Mouse (Mus musculus): Measurements from ENCODE around the gene Zc3h8. TPM values are rescaled to one million over a fixed set of nuclear protein-coding genes. Genes with fewer than 3 reads are reported as not detected.
A peak's percentile ranks its signal among the peaks of the same experiment; 100 is the strongest.

The Zc3h8 gene
- polyA plus RNA-seq, 1 experiment from 2014 or later, result 6.1 TPM

DNA sequence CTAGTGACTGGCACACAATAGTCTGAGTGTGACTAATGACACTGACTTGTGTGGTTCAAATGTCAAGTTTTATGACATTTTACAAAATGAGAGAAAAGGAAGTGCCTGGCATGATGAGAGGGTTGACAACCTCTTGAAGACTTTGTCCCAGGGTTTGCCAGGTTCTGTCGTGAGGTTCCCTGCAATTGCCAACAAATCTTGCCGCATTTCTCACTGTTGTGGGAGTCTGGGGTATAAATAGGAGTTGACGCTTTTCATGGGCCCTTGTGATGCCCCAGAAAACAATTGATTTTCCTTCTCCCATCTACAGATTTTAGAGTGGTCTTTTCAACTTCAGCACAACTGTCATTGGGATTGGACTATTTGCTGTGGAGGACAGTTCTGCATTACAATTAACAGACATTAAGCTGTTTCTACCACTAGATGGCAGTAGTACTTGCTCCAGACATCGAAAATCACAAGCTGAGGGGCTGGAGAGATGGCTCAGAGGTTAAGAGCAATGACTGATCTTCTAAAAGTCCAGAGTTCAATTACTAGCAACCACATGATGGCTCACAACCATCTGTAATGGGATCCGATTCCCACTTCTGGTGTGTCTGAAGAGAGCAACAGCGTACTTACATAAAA is 4.2 kb upstream of the Zc3h8 start:
- Histone ChIP-seq H3K9ac (no peak overlapping the region), H3K4me2 (no peak overlapping the region), H3K36me3 (no peaks in the 10 kb centered on the region), H3K27me3 (replicated peaks) (no peaks in the 10 kb centered on the region), H3K9me3 (no peaks in the 10 kb centered on the region), H3K4me3 (replicated peaks) (no peak overlapping the region), H3K27ac (no peak overlapping the region), H3K4me1 (no peaks in the 10 kb centered on the region)
- ATAC-seq (ENCODE audit: insufficient read depth, low FRiP score, low read depth), result no peak
- 35% methylated on average over 6 of the region's 6 CpGs for whole genome bisulfite sequencing

DNA sequence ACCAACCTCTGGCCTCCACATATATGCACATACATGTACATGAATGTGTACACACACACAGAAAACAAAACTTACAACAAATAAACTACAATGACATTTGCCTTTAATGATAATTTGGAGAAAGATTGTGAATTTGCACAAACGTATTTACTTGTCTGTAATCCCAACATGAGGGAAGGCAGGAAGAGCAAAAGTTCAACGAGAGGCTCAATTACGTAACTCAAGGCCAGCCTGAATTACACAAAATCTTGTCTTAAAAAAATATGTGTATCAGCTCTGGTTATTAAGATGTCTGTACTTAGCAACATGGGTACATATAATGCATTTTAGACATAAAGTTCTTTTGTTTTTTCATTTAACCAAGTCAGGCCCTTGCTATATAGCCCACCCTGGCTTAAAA is 7.6 kb downstream of the Zc3h8 start:
- Histone ChIP-seq H3K36me3 (no peaks in the 10 kb centered on the region; the same call in 1 of the 2 replicates), H3K4me2 (no peak overlapping the region), H3K9me3 (no peaks in the 10 kb centered on the region), H3K27ac (no peak overlapping the region), H3K4me3 (replicated peaks) (no peak overlapping the region), H3K4me1 (no peaks in the 10 kb centered on the region), H3K9ac (no peak overlapping the region), H3K27me3 (replicated peaks) (no peaks in the 10 kb centered on the region)
- ATAC-seq (ENCODE audit: insufficient read depth, low FRiP score, low read depth), result no peak
- 73% methylated on average over 3 of the region's 3 CpGs for WGBS

DNA sequence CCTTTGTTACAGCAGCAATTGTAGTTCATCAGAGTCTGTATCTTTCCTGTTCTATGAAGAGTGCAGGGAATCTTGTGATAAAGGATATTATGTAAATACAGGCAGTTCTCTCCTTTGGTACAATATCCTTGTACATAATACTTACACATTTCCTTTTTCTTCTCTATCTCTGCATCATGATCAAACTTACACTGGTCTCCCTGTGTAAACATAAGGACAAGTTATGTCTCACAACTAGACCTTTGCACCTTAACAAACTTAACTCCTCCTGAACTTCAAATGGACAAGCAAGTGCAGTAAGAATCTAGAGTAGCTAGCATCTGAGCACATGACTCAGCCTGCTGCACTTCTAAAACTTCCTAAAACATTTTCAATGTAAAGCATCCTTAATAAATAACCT is 13.2 kb downstream of the Zc3h8 start:
- no peak overlapping the region for H3K4me2 ChIP-seq
- H3K36me3 ChIP-seq, result 0 out of 2 replicates have a peak, but pooled peaks cover 3% of the 10 kb centered on the region
- H3K4me3 ChIP-seq (replicated peaks), result no peak overlapping the region
- H3K9me3 ChIP-seq, result no peaks in the 10 kb centered on the region
- H3K27me3 ChIP-seq (replicated peaks), result no peaks in the 10 kb centered on the region
- no peak overlapping the region for H3K9ac ChIP-seq
- no peaks in the 10 kb centered on the region for H3K4me1 ChIP-seq
- no peak overlapping the region for H3K27ac ChIP-seq
- peak; percentile 47; the same call in 1 of the 2 replicates for ATAC-seq (ENCODE audit: insufficient read depth, low FRiP score, low read depth)

DNA sequence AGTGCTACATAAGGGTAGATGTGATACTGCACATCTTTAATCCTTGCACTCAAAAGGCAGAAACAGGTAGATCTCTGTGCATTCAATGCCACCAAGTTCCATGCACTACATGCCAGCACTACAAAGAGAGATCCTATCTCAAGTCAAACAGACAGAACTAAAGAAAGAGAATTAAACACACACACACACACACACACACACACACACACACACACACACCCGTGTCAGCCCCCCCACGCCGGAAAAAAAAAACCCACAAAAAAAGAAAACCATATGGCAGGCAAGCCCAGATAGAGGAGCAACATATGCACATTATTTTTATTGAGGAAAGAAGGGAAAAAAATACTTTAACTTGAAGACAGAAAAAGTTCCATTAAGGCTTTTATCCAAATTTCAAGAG is 15.4 kb downstream of the Zc3h8 start:
- no peaks in the 10 kb centered on the region for H3K9me3 ChIP-seq
- no peak overlapping the region for H3K4me3 ChIP-seq (replicated peaks)
- 58% methylated on average over 3 of the region's 3 CpGs for WGBS
- ATAC-seq (ENCODE audit: insufficient read depth, low FRiP score, low read depth), result no peak
- no peaks in the 10 kb centered on the region for H3K4me1 ChIP-seq
- H3K4me2 ChIP-seq, result no peak overlapping the region
- no peak overlapping the region for H3K9ac ChIP-seq
- H3K27ac ChIP-seq, result no peak overlapping the region
- 0 out of 2 replicates have a peak, but pooled peaks cover 3% of the 10 kb centered on the region for H3K36me3 ChIP-seq
- H3K27me3 ChIP-seq (replicated peaks), result no peaks in the 10 kb centered on the region

DNA sequence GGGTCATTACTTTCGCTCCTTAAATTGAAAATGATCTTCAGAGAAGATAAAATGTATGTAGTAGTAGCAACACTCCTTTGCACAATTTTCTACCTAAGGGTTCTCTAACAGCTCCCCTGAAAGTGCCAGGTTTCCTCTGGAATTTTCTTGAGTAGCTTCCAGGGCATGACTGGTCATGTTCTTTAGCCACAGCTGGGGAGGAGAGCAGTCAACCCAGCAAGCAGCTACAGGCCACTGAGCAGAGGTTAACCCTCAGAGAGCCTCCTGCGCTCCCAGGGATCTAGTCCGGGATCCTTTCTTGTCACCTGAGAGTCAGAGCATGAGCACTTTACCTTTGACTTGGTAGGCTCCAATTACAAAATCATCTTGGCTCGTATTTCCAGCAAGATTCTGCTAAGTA is 19.1 kb downstream of the Zc3h8 start:
- no peak overlapping the region for H3K4me2 ChIP-seq
- H3K27me3 ChIP-seq (replicated peaks), result no peaks in the 10 kb centered on the region
- no peak overlapping the region for H3K27ac ChIP-seq
- no peaks in the 10 kb centered on the region for H3K9me3 ChIP-seq
- 0 out of 2 replicates have a peak, but pooled peaks cover 3% of the 10 kb centered on the region for H3K36me3 ChIP-seq
- no peak for ATAC-seq (ENCODE audit: insufficient read depth, low FRiP score, low read depth)
- WGBS, result 87% methylated on average over 4 of the region's 4 CpGs
- no peaks in the 10 kb centered on the region for H3K4me1 ChIP-seq
- no peak overlapping the region for H3K9ac ChIP-seq
- H3K4me3 ChIP-seq (replicated peaks), result no peak overlapping the region

DNA sequence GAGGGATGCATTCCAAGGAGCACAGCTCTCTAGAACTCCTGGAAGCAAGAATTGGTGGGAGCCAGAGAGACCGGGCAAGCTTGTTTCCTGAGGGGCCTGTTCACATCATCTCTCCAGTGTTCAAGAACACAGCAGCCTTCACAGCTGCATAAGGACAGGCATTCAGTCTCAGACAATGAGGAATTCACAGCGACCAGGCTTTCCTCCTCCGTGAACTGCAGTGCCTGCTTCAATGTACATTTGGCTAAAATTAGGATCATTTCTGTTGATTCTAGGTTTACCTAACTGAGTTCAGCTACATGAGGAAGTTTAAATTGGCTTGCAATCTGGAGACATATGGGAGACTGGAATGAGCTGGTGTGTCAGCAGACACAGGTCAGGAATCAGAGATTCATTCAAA is 27.3 kb downstream of the Zc3h8 start:
- no peaks in the 10 kb centered on the region for H3K9me3 ChIP-seq
- H3K4me1 ChIP-seq, result no peaks in the 10 kb centered on the region
- H3K27me3 ChIP-seq (replicated peaks), result no peaks in the 10 kb centered on the region
- no peak overlapping the region for H3K27ac ChIP-seq
- H3K36me3 ChIP-seq, result no peaks in the 10 kb centered on the region
- WGBS, result 62% methylated on average over 3 of the region's 3 CpGs
- no peak overlapping the region for H3K4me3 ChIP-seq (replicated peaks)
- no peak overlapping the region for H3K4me2 ChIP-seq
- H3K9ac ChIP-seq, result no peak overlapping the region
- no peak for ATAC-seq (ENCODE audit: insufficient read depth, low FRiP score, low read depth)

DNA sequence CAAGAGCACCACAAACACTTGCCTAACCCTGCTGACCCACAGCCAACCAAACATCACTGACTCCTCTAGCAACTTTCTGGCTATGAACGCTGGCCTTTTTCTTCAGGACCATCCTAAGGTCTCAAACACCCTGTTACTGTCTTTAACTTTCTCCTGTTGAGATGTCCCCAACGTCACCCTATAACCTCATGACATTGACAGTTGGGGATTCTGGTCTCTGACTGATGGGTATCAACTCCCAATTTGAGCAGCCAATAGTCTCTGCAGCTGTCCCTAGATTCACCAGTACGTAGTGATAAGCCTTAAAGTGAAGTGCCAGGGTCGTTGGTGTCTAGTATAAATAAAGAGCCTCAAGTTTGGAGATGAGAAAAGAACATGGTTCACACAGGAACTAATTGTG is 28.9 kb downstream of the Zc3h8 start:
- H3K36me3 ChIP-seq, result no peaks in the 10 kb centered on the region
- no peaks in the 10 kb centered on the region for H3K27me3 ChIP-seq (replicated peaks)
- H3K4me2 ChIP-seq, result no peak overlapping the region
- no peaks in the 10 kb centered on the region for H3K9me3 ChIP-seq
- H3K9ac ChIP-seq, result no peak overlapping the region
- H3K4me3 ChIP-seq (replicated peaks), result no peak overlapping the region
- no peaks in the 10 kb centered on the region for H3K4me1 ChIP-seq
- no peak for ATAC-seq (ENCODE audit: insufficient read depth, low FRiP score, low read depth)
- 71% methylated on average over 4 of the region's 4 CpGs for WGBS
- no peak overlapping the region for H3K27ac ChIP-seq

DNA sequence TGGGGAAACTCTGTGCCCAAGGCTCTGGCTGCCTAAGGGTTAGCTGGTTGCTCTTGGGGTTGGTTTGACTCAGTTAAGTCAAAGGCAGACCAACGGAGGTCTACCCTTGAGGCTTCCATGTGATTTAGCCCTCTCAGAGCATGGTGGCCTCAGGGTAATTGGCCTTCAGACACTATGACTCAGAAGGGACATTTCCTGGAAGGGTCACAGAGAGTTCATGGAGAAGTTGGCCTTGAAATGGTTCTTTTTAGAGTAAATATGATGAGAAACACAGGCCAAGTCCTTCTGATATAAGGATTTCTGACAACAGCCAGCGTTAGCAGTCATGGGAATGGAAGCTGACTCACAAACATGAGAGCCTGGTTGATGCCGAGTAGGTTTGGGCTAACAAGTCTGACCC is 40.2 kb downstream of the Zc3h8 start:
- WGBS, result 78% methylated on average over 3 of the region's 3 CpGs
- Histone ChIP-seq H3K27me3 (replicated peaks) (no peaks in the 10 kb centered on the region), H3K4me3 (replicated peaks) (no peak overlapping the region), H3K27ac (no peak overlapping the region), H3K4me1 (no peaks in the 10 kb centered on the region), H3K9me3 (no peaks in the 10 kb centered on the region), H3K9ac (no peak overlapping the region), H3K4me2 (no peak overlapping the region), H3K36me3 (no peaks in the 10 kb centered on the region)
- ATAC-seq (ENCODE audit: insufficient read depth, low FRiP score, low read depth), result no peak

DNA sequence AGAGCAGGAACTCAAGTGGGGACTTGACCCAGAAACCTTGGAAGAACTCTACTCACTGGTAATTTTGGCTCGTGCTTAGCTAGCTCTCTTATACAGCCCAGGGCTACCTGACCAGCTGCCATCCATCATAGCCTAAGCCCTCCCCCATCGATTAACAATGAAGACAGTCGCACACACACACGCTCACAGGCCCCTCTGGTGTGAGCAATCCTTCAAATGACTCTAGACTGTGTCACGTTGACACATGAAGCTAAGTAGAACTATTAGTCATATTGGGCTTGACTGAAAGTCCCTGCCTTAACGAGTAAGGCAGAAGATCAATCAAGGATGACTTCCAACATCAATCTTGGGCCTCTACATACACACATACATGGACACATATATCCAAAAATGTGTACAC is 41.0 kb downstream of the Zc3h8 start:
- no peaks in the 10 kb centered on the region for H3K4me1 ChIP-seq
- H3K4me3 ChIP-seq (replicated peaks), result no peak overlapping the region
- WGBS, result 60% methylated on average over 6 of the region's 6 CpGs
- no peak overlapping the region for H3K9ac ChIP-seq
- no peaks in the 10 kb centered on the region for H3K36me3 ChIP-seq
- H3K9me3 ChIP-seq, result no peaks in the 10 kb centered on the region
- H3K27me3 ChIP-seq (replicated peaks), result no peaks in the 10 kb centered on the region
- H3K4me2 ChIP-seq, result no peak overlapping the region
- H3K27ac ChIP-seq, result no peak overlapping the region
- no peak for ATAC-seq (ENCODE audit: insufficient read depth, low FRiP score, low read depth)

DNA sequence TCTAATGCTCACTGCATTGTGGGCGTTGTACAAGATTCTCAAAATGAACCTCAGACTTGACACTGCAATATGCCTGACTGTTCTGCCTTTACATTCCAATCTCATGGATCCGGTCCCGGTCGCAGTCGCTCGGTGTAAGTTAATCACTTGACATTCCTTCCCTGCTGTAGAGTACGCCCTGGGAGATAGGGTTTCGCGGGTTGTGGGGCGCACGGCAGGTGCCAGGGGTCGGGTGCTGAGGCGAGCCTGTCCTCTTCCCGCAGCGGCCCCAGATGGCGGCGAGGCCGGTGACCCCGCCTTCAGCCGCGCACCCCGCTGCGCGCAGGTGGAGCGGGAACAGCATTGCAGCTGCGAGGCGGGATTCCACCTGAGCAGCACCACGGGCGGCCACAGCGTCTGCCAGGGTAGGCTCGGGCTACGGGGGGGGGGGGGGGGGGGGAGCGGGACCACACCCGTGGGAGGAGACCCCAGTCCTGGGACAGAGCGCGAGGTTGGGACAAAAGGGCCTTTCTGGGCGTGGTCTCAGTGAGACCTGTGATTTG is 51.6 kb downstream of the Zc3h8 start:
- no peak for ATAC-seq (ENCODE audit: insufficient read depth, low FRiP score, low read depth)
- H3K27ac ChIP-seq, result no peak overlapping the region
- 6% methylated on average over 31 of the region's 37 CpGs for WGBS
- H3K4me2 ChIP-seq, result peak overlapping the region; percentile 76
- no peaks in the 10 kb centered on the region for H3K27me3 ChIP-seq (replicated peaks)
- H3K9ac ChIP-seq, result no peak overlapping the region
- no peaks in the 10 kb centered on the region; the same call in 1 of the 2 replicates for H3K4me1 ChIP-seq
- peak overlapping the region; percentile 35 for H3K4me3 ChIP-seq (replicated peaks)
- no peaks in the 10 kb centered on the region for H3K9me3 ChIP-seq
- H3K36me3 ChIP-seq, result no peaks in the 10 kb centered on the region

DNA sequence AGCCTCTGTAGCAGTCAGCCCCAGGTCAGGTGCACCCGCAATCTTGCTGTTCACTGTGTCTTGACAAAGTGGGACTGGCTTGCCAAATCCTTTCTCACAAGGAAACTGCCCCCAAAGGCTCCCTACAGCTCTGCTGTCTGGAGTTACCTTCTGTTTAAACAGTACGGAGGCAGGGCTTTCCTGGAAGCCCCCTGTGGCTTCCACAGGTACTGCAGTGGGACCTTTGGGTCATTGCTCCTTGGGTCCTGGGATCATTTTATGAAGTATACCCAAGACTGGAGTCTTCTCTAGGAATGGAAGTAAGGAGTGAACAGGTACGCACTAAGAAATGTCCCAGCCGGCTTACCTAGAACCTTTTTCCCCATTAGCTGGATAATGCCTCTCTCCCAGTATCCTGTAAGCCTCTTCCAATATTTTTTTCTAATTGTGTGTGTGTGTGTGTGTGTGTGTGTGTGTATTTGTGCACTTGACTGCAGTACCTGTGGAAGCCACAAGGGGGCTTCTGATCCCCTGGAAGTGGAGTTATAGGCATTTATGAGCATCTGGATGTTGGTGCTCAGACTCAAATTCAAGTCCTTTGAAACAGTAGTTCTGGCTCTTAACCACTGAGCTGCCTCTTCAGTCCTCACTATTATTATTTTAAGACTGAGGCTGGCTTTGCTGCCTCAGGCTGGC is 53.1 kb downstream of the Zc3h8 start:
- no peak for ATAC-seq (ENCODE audit: insufficient read depth, low FRiP score, low read depth)
- WGBS, result 87% methylated on average over 4 of the region's 4 CpGs
- Histone ChIP-seq H3K9ac (no peak overlapping the region), H3K4me1 (no peaks in the 10 kb centered on the region; the same call in 1 of the 2 replicates), H3K36me3 (no peaks in the 10 kb centered on the region), H3K27ac (no peak overlapping the region), H3K4me3 (replicated peaks) (no peak overlapping the region), H3K9me3 (no peaks in the 10 kb centered on the region), H3K4me2 (no peak overlapping the region), H3K27me3 (replicated peaks) (no peaks in the 10 kb centered on the region)

DNA sequence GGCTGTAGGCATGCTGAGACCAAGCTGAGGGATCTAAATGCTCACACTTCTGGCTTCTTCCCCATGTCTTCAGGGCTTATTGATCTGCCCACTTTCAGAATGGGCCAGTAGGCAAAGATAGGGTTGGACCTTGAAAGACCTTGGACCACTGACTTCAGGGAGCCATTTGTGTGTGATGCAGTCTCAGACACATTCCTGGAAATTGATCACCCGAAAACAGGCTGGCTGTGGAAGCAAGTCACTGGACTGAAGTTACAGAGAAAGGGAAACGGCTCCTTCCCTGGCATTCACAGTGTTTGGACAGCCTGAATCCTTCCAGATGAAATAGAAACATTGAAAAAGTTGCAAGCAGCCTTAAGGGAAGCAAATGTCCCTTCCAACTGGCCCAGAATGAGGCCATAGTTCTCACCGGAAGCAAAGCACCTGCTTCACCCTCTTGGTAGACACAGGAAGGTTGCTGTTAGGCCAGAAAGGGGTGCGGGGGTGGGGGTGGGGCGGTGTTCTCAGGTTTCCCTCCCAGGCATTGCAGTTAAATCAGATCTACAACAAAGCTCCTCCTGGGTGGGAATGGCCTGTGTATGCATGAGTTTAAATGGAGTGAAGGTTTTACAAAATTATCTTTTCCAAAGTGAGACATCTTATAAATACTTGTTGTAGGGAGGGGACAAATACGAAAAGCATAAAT is 55.9 kb downstream of the Zc3h8 start:
- no peaks in the 10 kb centered on the region for H3K27me3 ChIP-seq (replicated peaks)
- 57% methylated on average over 6 of the region's 6 CpGs for WGBS
- H3K4me3 ChIP-seq (replicated peaks), result no peak overlapping the region
- no peak overlapping the region for H3K9ac ChIP-seq
- no peaks in the 10 kb centered on the region for H3K36me3 ChIP-seq
- no peak for ATAC-seq (ENCODE audit: insufficient read depth, low FRiP score, low read depth)
- H3K4me2 ChIP-seq, result no peak overlapping the region
- H3K4me1 ChIP-seq, result no peaks in the 10 kb centered on the region; the same call in 1 of the 2 replicates
- H3K9me3 ChIP-seq, result no peaks in the 10 kb centered on the region
- H3K27ac ChIP-seq, result no peak overlapping the region

Measured in stomach, embryonic 15.5 days (tissue).